ENCODE assay signal across 9 mouse cellular contexts in genomic region chr7:4995268-4996002, GRCm38 (mm10). TPM values are rescaled to one million over a fixed set of nuclear protein-coding genes. Genes with fewer than 3 reads are reported as not detected.
DNase-seq lines count a peak whose midpoint lies in the region; ATAC-seq and TF ChIP-seq lines count a peak whose summit lies in the region.
"Had no signal": no experiment of that assay in that cellular context is flagged by ENCODE, and none has a peak within 500 bp of the region (broad histone marks: within the 10 kb centered on the region; RNA-seq: fewer than 3 reads in every experiment).

No protein-coding gene starts in this region.

- DNase-seq in heart, embryonic 10.5 days (ENCODE audit: low spot score): no peak
- DNase-seq in heart, postnatal 10 days: no peak
- DNase-seq in G1E (ENCODE audit: low spot score): no peak
- DNase-seq in gastrocnemius, postnatal 25 days: no peak
- no peak for DNase-seq in retina, postnatal 1 day
- no peak for DNase-seq in ovary, postnatal 10 days (ENCODE audit: low spot score)

- H3K27ac ChIP-seq in heart, embryonic 10.5 days: peak overlapping the region; percentile 85
- peak overlapping the region; percentile 59 for H3K27ac ChIP-seq in heart, embryonic 15.5 days
- H3K27ac ChIP-seq in macrophage: no peak overlapping the region

- intact Hi-C loops in heart, postnatal 10 days (cut with DNase I): loop anchor here (2.0 kb wide), 2 partner anchors 15 to 55 kb away; partner anchors contain the start of gene Zfp580

- H3K36me3 ChIP-seq in heart, embryonic 10.5 days: peaks cover 25% of the 10 kb centered on the region
- H3K36me3 ChIP-seq in G1E (replicated peaks) (no peaks in the 10 kb centered on the region), macrophage (ENCODE audit: inconsistent target) (no peaks in the 10 kb centered on the region)
- peaks cover 22% of the 10 kb centered on the region for H3K36me3 ChIP-seq in heart, embryonic 15.5 days

- H3K9me3 ChIP-seq in heart, embryonic 10.5 days: peaks cover 9% of the 10 kb centered on the region
- H3K9me3 ChIP-seq in G1E (replicated peaks): peaks cover 20% of the 10 kb centered on the region; the same call in 1 of the 2 replicates
- no peaks in the 10 kb centered on the region for H3K9me3 ChIP-seq in heart, embryonic 15.5 days (replicated peaks)

- H3K4me2 ChIP-seq in heart, embryonic 15.5 days: peak overlapping the region; percentile 82

- H3K9ac ChIP-seq in heart, embryonic 15.5 days: peak overlapping the region; percentile 75

- 7% methylated on average over 19 of the region's 19 CpGs for WGBS in heart, embryonic 10.5 days
- WGBS in heart, embryonic 15.5 days: 6% methylated on average over 19 of the region's 19 CpGs
- WGBS in macrophage (ENCODE audit: missing documents): 11% methylated on average over 16 of the region's 19 CpGs

- peaks cover 43% of the 10 kb centered on the region for H3K27me3 ChIP-seq in heart, embryonic 10.5 days (ENCODE audit: insufficient read depth, poor library complexity, severe bottlenecking)
- peaks cover 24% of the 10 kb centered on the region for H3K27me3 ChIP-seq in G1E (ENCODE audit: insufficient read depth, low read length)
- peaks cover 20% of the 10 kb centered on the region for H3K27me3 ChIP-seq in heart, embryonic 15.5 days

- H3K4me3 ChIP-seq in heart, embryonic 10.5 days: peak overlapping the region; percentile 71
- H3K4me3 ChIP-seq in G1E (ENCODE audit: low read depth, low read length): peak overlapping the region; percentile 46; the same call in 1 of the 2 replicates
- peak overlapping the region; percentile 71 for H3K4me3 ChIP-seq in heart, embryonic 15.5 days
- H3K4me3 ChIP-seq in macrophage (ENCODE audit: inconsistent target): peak overlapping the region; percentile 57

- H3K4me1 ChIP-seq in heart, embryonic 10.5 days: peaks cover 34% of the 10 kb centered on the region
- H3K4me1 ChIP-seq in G1E (ENCODE audit: insufficient read depth, low read depth, low read length): peaks cover 8% of the 10 kb centered on the region; the same call in 1 of the 2 replicates
- peaks cover 27% of the 10 kb centered on the region for H3K4me1 ChIP-seq in heart, embryonic 15.5 days (replicated peaks)

- no peaks in the 10 kb centered on the region for H3K79me2 ChIP-seq in macrophage (ENCODE audit: inconsistent target)

- ATAC-seq in G1E (ENCODE audit: extremely low read depth, insufficient number of reproducible peaks, low FRiP score, poor library complexity, severe bottlenecking): no peak
- ATAC-seq in heart, embryonic 15.5 days (replicated peaks; ENCODE audit: insufficient number of reproducible peaks, insufficient read depth, low FRiP score, low read depth): peak; percentile 32; the same call in 1 of the 2 replicates

- no peak for TF ChIP-seq CTCF in G1E (IDR thresholded peaks at IDR 0.05; ENCODE audit: low read depth, low read length)

RNA-seq across cellular contexts. Expression of gene Zfp579, which starts 0.5 kb away (rescaled TPM):
- 21.6 and 29.2 TPM in 2 replicates for polyA plus RNA-seq in heart, embryonic 10.5 days (2016; fragmentation: Nextera tagmentation; extraction: Ambion mirVana)
- total RNA-seq in heart, postnatal 10 days (2021): 10 to 100 TPM; 18.4 to 19.1 TPM
- total RNA-seq in G1E (2014; fragmentation: Nextera tagmentation): 9.9 TPM in 1 of 2 replicates, not detected in the other
- 0.71 and 0.87 TPM in 2 replicates for total RNA-seq in G1E (2017)
- 4.1 and 4.2 TPM in 2 replicates for polyA plus RNA-seq in G1E (2012)
- 22.5 and 26.7 TPM in 2 replicates for polyA plus RNA-seq in heart, embryonic 15.5 days (2015; fragmentation: Nextera tagmentation; extraction: Ambion mirVana)
- total RNA-seq in macrophage (2018; cell fraction: chromatin; rRNA removed): 10 to 100 TPM in 22 of 26 experiments, 1 to 10 TPM in 4; 5.4 to 44.4 (median 20.0) TPM
- 10 to 100 TPM in 1 of 26 experiments, 1 to 10 TPM in 25; 2.2 to 11.1 (median 5.4) TPM for total RNA-seq in macrophage (2018; cell fraction: cytosol; rRNA removed)
- 100 to 1,000 TPM in 2 of 26 experiments, 10 to 100 TPM in 24; 13.7 to 137 (median 29.7) TPM for total RNA-seq in macrophage (2018; cell fraction: nucleus; rRNA removed)
- 4.3 to 9.9 TPM (median 7.3 TPM) in 3 replicates for polyA plus RNA-seq in macrophage (2018)
- 10 to 100 TPM; 10.2 to 14.9 TPM for total RNA-seq in gastrocnemius, postnatal 25 days (2021)

RNA-seq across cellular contexts. Expression of gene Zfp524, which starts 18.8 kb away (rescaled TPM):
- polyA plus RNA-seq in heart, embryonic 10.5 days (2016; fragmentation: Nextera tagmentation; extraction: Ambion mirVana): 10.0 and 11.4 TPM in 2 replicates
- total RNA-seq in heart, postnatal 10 days (2021): 1 to 10 TPM; 7.8 to 9.4 TPM
- total RNA-seq in G1E (2014; fragmentation: Nextera tagmentation) (9.1 and 11.4 TPM in 2 replicates), G1E (2017) (8.9 and 12.3 TPM in 2 replicates)
- polyA plus RNA-seq in G1E (2012) (37.2 and 38.9 TPM in 2 replicates), macrophage (2018) (13.7 to 24.6 TPM (median 14.3 TPM) in 3 replicates)
- 11.3 and 12.1 TPM in 2 replicates for polyA plus RNA-seq in heart, embryonic 15.5 days (2015; fragmentation: Nextera tagmentation; extraction: Ambion mirVana)
- total RNA-seq in macrophage (2018; cell fraction: chromatin; rRNA removed): 10 to 100 TPM in 5 of 26 experiments, 1 to 10 TPM in 20, under 1 TPM in 1; 0.82 to 15.8 (median 6.2) TPM
- 10 to 100 TPM in 23 of 26 experiments, 1 to 10 TPM in 3; 7.3 to 21.6 (median 15.8) TPM for total RNA-seq in macrophage (2018; cell fraction: cytosol; rRNA removed)
- 10 to 100 TPM in 10 of 26 experiments, 1 to 10 TPM in 16; 2.6 to 16.1 (median 8.0) TPM for total RNA-seq in macrophage (2018; cell fraction: nucleus; rRNA removed)
- 1 to 10 TPM; 7.1 to 8.7 TPM for total RNA-seq in gastrocnemius, postnatal 25 days (2021)

RNA-seq across cellular contexts. Expression of gene Fiz1, which starts 19.1 kb away (rescaled TPM):
- polyA plus RNA-seq in heart, embryonic 10.5 days (2016; fragmentation: Nextera tagmentation; extraction: Ambion mirVana): 36.1 and 43.5 TPM in 2 replicates
- 10 to 100 TPM; 21.6 to 25.6 TPM for total RNA-seq in heart, postnatal 10 days (2021)
- total RNA-seq in G1E (2014; fragmentation: Nextera tagmentation) (53.4 and 54.4 TPM in 2 replicates), G1E (2017) (22.2 and 23.6 TPM in 2 replicates)
- polyA plus RNA-seq in G1E (2012) (52.7 and 66.6 TPM in 2 replicates), macrophage (2018) (16.5 to 21.5 TPM (median 18.2 TPM) in 3 replicates)
- 26.2 and 31.4 TPM in 2 replicates for polyA plus RNA-seq in heart, embryonic 15.5 days (2015; fragmentation: Nextera tagmentation; extraction: Ambion mirVana)
- total RNA-seq in macrophage (2018; cell fraction: chromatin; rRNA removed): 10 to 100 TPM; 13.0 to 40.4 (median 25.7) TPM
- 10 to 100 TPM; 16.2 to 26.9 (median 24.0) TPM for total RNA-seq in macrophage (2018; cell fraction: cytosol; rRNA removed)
- 10 to 100 TPM; 12.4 to 39.0 (median 26.5) TPM for total RNA-seq in macrophage (2018; cell fraction: nucleus; rRNA removed)
- total RNA-seq in gastrocnemius, postnatal 25 days (2021): 10 to 100 TPM; 17.7 to 18.2 TPM

RNA-seq across cellular contexts. Expression of gene Gm44973, which starts 19.9 kb away (rescaled TPM):
- 0.72 TPM in 1 of 2 replicates, not detected in the other for polyA plus RNA-seq in heart, embryonic 10.5 days (2016; fragmentation: Nextera tagmentation; extraction: Ambion mirVana)
- total RNA-seq in heart, postnatal 10 days (2021): not detected
- total RNA-seq in G1E (2014; fragmentation: Nextera tagmentation): 6.7 TPM in 1 of 2 replicates, not detected in the other
- total RNA-seq in G1E (2017): not detected in 2 replicates
- polyA plus RNA-seq in G1E (2012): not detected in 2 replicates
- 0.78 TPM in 1 of 2 replicates, not detected in the other for polyA plus RNA-seq in heart, embryonic 15.5 days (2015; fragmentation: Nextera tagmentation; extraction: Ambion mirVana)
- total RNA-seq in macrophage (2018; cell fraction: chromatin; rRNA removed): not detected
- total RNA-seq in macrophage (2018; cell fraction: cytosol; rRNA removed): under 1 TPM in 4 of 26 experiments, not detected in 22; 0.14 to 0.18 (median 0.16) TPM
- not detected for total RNA-seq in macrophage (2018; cell fraction: nucleus; rRNA removed)
- not detected in 3 replicates for polyA plus RNA-seq in macrophage (2018)
- not detected for total RNA-seq in gastrocnemius, postnatal 25 days (2021)
- polyA plus RNA-seq: large intestine, adult 2 months had no signal

RNA-seq across cellular contexts. Expression of gene Sbk3, which starts 24.5 kb away (rescaled TPM):
- 0.39 and 0.43 TPM in 2 replicates for polyA plus RNA-seq in heart, embryonic 10.5 days (2016; fragmentation: Nextera tagmentation; extraction: Ambion mirVana)
- total RNA-seq in heart, postnatal 10 days (2021): 10 to 100 TPM; 11.9 to 22.0 TPM
- total RNA-seq in G1E (2014; fragmentation: Nextera tagmentation): not detected in 2 replicates
- total RNA-seq in G1E (2017): 0.06 and 0.11 TPM in 2 replicates
- polyA plus RNA-seq in G1E (2012): not detected in 2 replicates
- 0.33 and 0.55 TPM in 2 replicates for polyA plus RNA-seq in heart, embryonic 15.5 days (2015; fragmentation: Nextera tagmentation; extraction: Ambion mirVana)
- not detected for total RNA-seq in macrophage (2018; cell fraction: chromatin; rRNA removed)
- total RNA-seq in macrophage (2018; cell fraction: cytosol; rRNA removed): not detected
- not detected for total RNA-seq in macrophage (2018; cell fraction: nucleus; rRNA removed)
- polyA plus RNA-seq in macrophage (2018): not detected in 3 replicates
- total RNA-seq in gastrocnemius, postnatal 25 days (2021): 1 to 10 TPM in 1 of 2 experiments, under 1 TPM in 1; 0.49 to 3.1 TPM
- polyA plus RNA-seq: large intestine, adult 2 months had no signal
